Mouse (Mus musculus) kidney, postnatal 0 days (tissue): ENCODE results near the gene Ushbp1. TPM values are rescaled to one million over a fixed set of nuclear protein-coding genes. Genes with fewer than 3 reads are reported as not detected.
A peak's percentile ranks its signal among the peaks of the same experiment; 100 is the strongest.
"Not testable (repeated sequence)": the region's sequence is repeated elsewhere in the genome, so short reads cannot be mapped to it uniquely, and the experiment has no call there.

Source experiments
- ATAC-seq: fragments of 200-750 bp; cut with Nextera tagmentation; replicated peaks from 2 replicates; pipeline ENCODE4 v1.8.0; 2017; ENCODE audit warnings: low read depth, moderate number of reproducible peaks, moderate TSS enrichment, moderate library complexity; ENCODE audit not compliant: low FRiP score
- DNase-seq: peaks from one replicate; pipeline ENCODE4 v3.0.0-alpha.2; 2016; ENCODE audit warnings: low spot score
- H3K27ac ChIP-seq: fragments of 300-500 bp; sonication (generic); 2 replicates; pipeline ENCODE4 v1.5.1; 2014; ENCODE audit warnings: mild to moderate bottlenecking
- H3K27me3 ChIP-seq: fragments of 300-500 bp; sonication (generic); 2 replicates; pipeline ENCODE4 v1.6.1; 2014; ENCODE audit warnings: low read length, mixed read lengths; ENCODE audit not compliant: insufficient read depth
- H3K36me3 ChIP-seq: fragments of 300-500 bp; sonication (generic); 2 replicates; pipeline ENCODE4 v1.6.1; 2014; ENCODE audit warnings: low read length, mixed read lengths; ENCODE audit not compliant: insufficient read depth
- H3K4me1 ChIP-seq: fragments of 300-500 bp; sonication (generic); replicated peaks from 2 replicates; pipeline ENCODE4 v1.6.1; 2014; ENCODE audit warnings: antibody characterized with exemption, low read length, mixed read lengths; ENCODE audit not compliant: insufficient read depth
- H3K4me2 ChIP-seq: fragments of 300-500 bp; sonication (generic); 2 replicates; pipeline ENCODE4 v1.6.1; 2014; ENCODE audit warnings: mild to moderate bottlenecking, low read length, moderate library complexity, mixed read lengths
- H3K4me3 ChIP-seq: fragments of 300-500 bp; sonication (generic); replicated peaks from 2 replicates; pipeline ENCODE4 v1.5.1; 2014; ENCODE audit warnings: low read depth, low read length
- H3K9ac ChIP-seq: fragments of 300-500 bp; sonication (generic); 2 replicates; pipeline ENCODE4 v1.6.1; 2014; ENCODE audit warnings: low read depth, low read length
- H3K9me3 ChIP-seq: fragments of 300-500 bp; sonication (generic); replicated peaks from 2 replicates; pipeline ENCODE4 v1.6.1; 2016; ENCODE audit warnings: low read length, inconsistent platforms, mixed read lengths
- CTCF ChIP-seq: IDR thresholded peaks from 2 replicates; pipeline ENCODE4 v1.5.1; 2016; ENCODE audit warnings: antibody characterized with exemption, low read depth, mild to moderate bottlenecking, moderate library complexity
- WGBS: fragments of 180-500 bp; shearing (Covaris S2); extraction: QIAGEN DNeasy Blood & Tissue Kit; methylation state at CpG from one replicate; pipeline ENCODE4 v1.1.7; 2014; 5-methylcytosine and 5-hydroxymethylcytosine counted together
- polyA plus RNA-seq: library from polyadenylated mRNA; unstranded; fragments of >200 nt; fragmentation: Nextera tagmentation; extraction: Ambion mirVana; gene quantifications from 2 replicates; pipeline ENCODE4 v1.2.1, GENCODE M21; 2015

Gene Ushbp1
- 18.8 and 20.4 TPM in 2 replicates for polyA plus RNA-seq

- Histone ChIP-seq H3K4me1 (peaks cover 5% of the 10 kb centered on the region), H3K9me3 (no peaks in the 10 kb centered on the region), H3K4me3 (peak within 1 kb of the TSS; percentile 51), H3K9ac (0 out of 2 replicates have a peak within 1 kb of the TSS, but pooled peaks have one; percentile 35), H3K27ac (peak within 1 kb of the TSS; percentile 73), H3K36me3 (peaks cover 13% of the 10 kb centered on the region; the same call in 1 of the 2 replicates), H3K27me3 (no peaks in the 10 kb centered on the region), H3K4me2 (peak within 1 kb of the TSS; percentile 70)
- ATAC-seq (no peak), DNase-seq (no peak)
- TF ChIP-seq CTCF = no peak
- 83% methylated on average over 9 of the region's 9 CpGs for WGBS
Observed at GRCm38 (mm10) chr8:71395629-71396028, at the start of gene Ushbp1. TSS of gene Ushbp1 (minus strand) at chr8:71395802.

- Histone ChIP-seq H3K4me3 (no peak overlapping the region), H3K27me3 (no peaks in the 10 kb centered on the region), H3K27ac (no peak overlapping the region), H3K36me3 (no peaks in the 10 kb centered on the region), H3K9ac (no peak overlapping the region), H3K4me2 (no peak overlapping the region), H3K9me3 (no peaks in the 10 kb centered on the region), H3K4me1 (no peaks in the 10 kb centered on the region)
- DNase-seq (no peak), ATAC-seq (no peak)
- WGBS = 76% methylated on average over 7 of the region's 7 CpGs
- TF ChIP-seq CTCF = no peak
Observed at GRCm38 (mm10) chr8:71445096-71445495, 49.5 kb upstream of the Ushbp1 start.

- no peak overlapping the region for H3K4me2 ChIP-seq
- DNase-seq (peak; percentile 94), ATAC-seq (no peak)
- H3K4me3 ChIP-seq = no peak overlapping the region
- H3K9me3 ChIP-seq = no peaks in the 10 kb centered on the region
- 1% methylated on average over 7 of the region's 7 CpGs for WGBS
- H3K27ac ChIP-seq = no peak overlapping the region
- no peaks in the 10 kb centered on the region for H3K36me3 ChIP-seq
- H3K9ac ChIP-seq = no peak overlapping the region
- no peaks in the 10 kb centered on the region for H3K27me3 ChIP-seq
- peak; percentile 92 for TF ChIP-seq CTCF
- H3K4me1 ChIP-seq = no peaks in the 10 kb centered on the region
Observed at GRCm38 (mm10) chr8:71441404-71441803, 45.8 kb upstream of the Ushbp1 start.

GRCm38 (mm10) chr8:71437041-71437440 is 41.4 kb upstream of the Ushbp1 start:
- no peak for ATAC-seq
- H3K4me2 ChIP-seq = no peak overlapping the region
- no peaks in the 10 kb centered on the region for H3K4me1 ChIP-seq
- 59% methylated on average over 3 of the region's 3 CpGs for WGBS
- 0 out of 2 replicates have a peak, but pooled peaks cover 4% of the 10 kb centered on the region for H3K9me3 ChIP-seq
- DNase-seq = no peak
- no peak for TF ChIP-seq CTCF
- H3K36me3 ChIP-seq = no peaks in the 10 kb centered on the region
- no peak overlapping the region for H3K9ac ChIP-seq
- H3K27me3 ChIP-seq = no peaks in the 10 kb centered on the region
- H3K4me3 ChIP-seq = no peak overlapping the region
- H3K27ac ChIP-seq = no peak overlapping the region

- not testable (repeated sequence) for DNase-seq, ATAC-seq
Observed at GRCm38 (mm10) chr8:71432935-71433334, 37.3 kb upstream of the Ushbp1 start.

GRCm38 (mm10) chr8:71422121-71422520 is 26.5 kb upstream of the Ushbp1 start:
- ATAC-seq (no peak), DNase-seq (no peak)
- TF ChIP-seq CTCF = no peak
- no peak overlapping the region for H3K4me3 ChIP-seq
- H3K4me1 ChIP-seq = no peaks in the 10 kb centered on the region
- H3K9me3 ChIP-seq = no peaks in the 10 kb centered on the region
- no peaks in the 10 kb centered on the region for H3K27me3 ChIP-seq
- no peak overlapping the region for H3K27ac ChIP-seq
- H3K4me2 ChIP-seq = no peak overlapping the region
- no peak overlapping the region for H3K9ac ChIP-seq
- H3K36me3 ChIP-seq = no peaks in the 10 kb centered on the region

More at GRCm38 (mm10) chr8:71432935-71433334, 37.3 kb upstream of the Ushbp1 start:
- not testable (repeated sequence) for H3K36me3 ChIP-seq, H3K27ac ChIP-seq, H3K27me3 ChIP-seq, H3K4me2 ChIP-seq, H3K4me3 ChIP-seq, H3K4me1 ChIP-seq, H3K9me3 ChIP-seq, H3K9ac ChIP-seq
- 73% methylated on average over 1 of the region's 1 CpGs for whole genome bisulfite sequencing
